Mouse (Mus musculus) bone marrow, adult 2 months (tissue): ENCODE measurements around the gene Gm49450.

ENCODE experiments used
- CTCF ChIP-seq: fragments of 200-500 bp; IDR thresholded peaks from 2 replicates; pipeline ENCODE4 v1.5.1; 2011; ENCODE audit warnings: low read length, control low read depth; ENCODE audit not compliant: control insufficient read depth, insufficient read depth
- POLR2A ChIP-seq: fragments of 200-500 bp; IDR thresholded peaks from 2 replicates; pipeline ENCODE4 v1.6.1; 2011; ENCODE audit warnings: low read depth, mild to moderate bottlenecking, control low read depth, low read length, borderline replicate concordance; ENCODE audit not compliant: control insufficient read depth

GRCm38 (mm10) chr15:98994957-98995520, 41.7 kb upstream of the Gm49450 start:
- TF ChIP-seq POLR2A (no peak), CTCF (no peak)
